Mouse (Mus musculus) liver, embryonic 14.5 days (tissue): Measurements from ENCODE around the gene Kif26b.

ENCODE experiments used
- CTCF ChIP-seq: IDR thresholded peaks from 2 replicates; pipeline ENCODE4 v1.5.1; 2016; ENCODE audit warnings: antibody characterized with exemption, low read depth, control low read depth
- EP300 ChIP-seq: IDR thresholded peaks from 2 replicates; pipeline ENCODE4 v1.6.1; 2016; ENCODE audit warnings: antibody characterized with exemption, low read depth

- no peak for TF ChIP-seq CTCF
- TF ChIP-seq EP300: no peak
Measured at GRCm38 (mm10) chr1:178929531-178929930, 400.6 kb downstream of the Kif26b start.
